In genomic region chr2:145794318-145794954, GRCm38 (mm10) we compare ENCODE assay signal across 9 mouse cellular contexts.
A peak's percentile ranks its signal among the peaks of the same experiment; 100 is the strongest.
DNase-seq lines count a peak whose midpoint lies in the region; ATAC-seq and TF ChIP-seq lines count a peak whose summit lies in the region.
"Had no signal": no experiment of that assay in that cellular context is flagged by ENCODE, and none has a peak within 500 bp of the region (broad histone marks: within the 10 kb centered on the region; RNA-seq: fewer than 3 reads in every experiment).

No protein-coding gene starts in this region.

- no peaks in the 10 kb centered on the region for H3K4me1 ChIP-seq in kidney, embryonic 14.5 days (ENCODE audit: control insufficient read depth, insufficient read depth, low read length)
- peaks cover 10% of the 10 kb centered on the region for H3K4me1 ChIP-seq in liver, adult 2 months (ENCODE audit: control insufficient read depth, insufficient read depth, low read length)
- H3K4me1 ChIP-seq in neural tube, embryonic 14.5 days (ENCODE audit: control insufficient read depth, insufficient read depth, low read length) = no peaks in the 10 kb centered on the region

- peak; percentile 90 for TF ChIP-seq CTCF in liver, adult 2 months (IDR thresholded peaks at IDR 0.05; ENCODE audit: low read depth, low read length)

- DNase-seq in urinary bladder, postnatal 14 days (ENCODE audit: low spot score) = peak; percentile 69
- no peak for DNase-seq in urinary bladder, postnatal 10 days (ENCODE audit: low spot score)
- peak; percentile 47 for DNase-seq in cerebellum, adult 9-10 months
- DNase-seq in frontal cortex, postnatal 36 days (ENCODE audit: low spot score in 2 of 2) = peak; percentile 53 to 76
- peak; percentile 74 for DNase-seq in liver, adult 2 months (ENCODE audit: extremely low read depth, low read depth, low spot score)
- no peak for DNase-seq in spleen, adult 12 weeks (ENCODE audit: low spot score)

- no peaks in the 10 kb centered on the region for H3K27me3 ChIP-seq in kidney, embryonic 14.5 days (ENCODE audit: control insufficient read depth, insufficient read depth, low read length)
- H3K27me3 ChIP-seq in liver, adult 2 months (ENCODE audit: control insufficient read depth, insufficient read depth, low read length) = no peaks in the 10 kb centered on the region
- H3K27me3 ChIP-seq in neural tube, embryonic 14.5 days (ENCODE audit: control insufficient read depth, insufficient read depth, low read length) = no peaks in the 10 kb centered on the region

- WGBS in kidney, embryonic 14.5 days = 39% methylated on average over 5 of the region's 5 CpGs
- WGBS in liver, adult 2 months = 33% methylated on average over 5 of the region's 5 CpGs
- 29% methylated on average over 5 of the region's 5 CpGs for WGBS in neural tube, embryonic 14.5 days

- H3K9me3 ChIP-seq in kidney, embryonic 14.5 days (ENCODE audit: control insufficient read depth, low read length) = no peaks in the 10 kb centered on the region
- H3K9me3 ChIP-seq in neural tube, embryonic 14.5 days (ENCODE audit: control insufficient read depth, low read length) = no peaks in the 10 kb centered on the region

- no peak overlapping the region for H3K4me2 ChIP-seq in kidney, embryonic 14.5 days (replicated peaks; ENCODE audit: low read depth, low read length)
- no peak overlapping the region for H3K4me2 ChIP-seq in neural tube, embryonic 14.5 days (ENCODE audit: low read depth, low read length)

- TF ChIP-seq POLR2A in liver, adult 2 months (IDR thresholded peaks at IDR 0.05; ENCODE audit: extremely low read depth, insufficient read depth, low read length) = no peak

- H3K36me3 ChIP-seq in kidney, embryonic 14.5 days (ENCODE audit: control insufficient read depth, insufficient read depth, low read length) = peaks cover 6% of the 10 kb centered on the region; the same call in 1 of the 2 replicates
- H3K36me3 ChIP-seq in liver, adult 2 months (ENCODE audit: control insufficient read depth, insufficient read depth, low read length) = peaks cover 3% of the 10 kb centered on the region; the same call in 1 of the 2 replicates
- no peaks in the 10 kb centered on the region for H3K36me3 ChIP-seq in neural tube, embryonic 14.5 days (ENCODE audit: control insufficient read depth, insufficient read depth, low read length)

- 0 out of 2 replicates have a peak, but pooled peaks cover 4% of the 10 kb centered on the region for H3K79me2 ChIP-seq in liver, adult 2 months (ENCODE audit: control insufficient read depth, insufficient read depth, low read length)

- H3K9ac ChIP-seq in kidney, embryonic 14.5 days (ENCODE audit: low read depth, low read length) = no peak overlapping the region
- H3K9ac ChIP-seq in liver, adult 2 months (ENCODE audit: low read depth, low read length) = no peak overlapping the region
- no peak overlapping the region for H3K9ac ChIP-seq in neural tube, embryonic 14.5 days (replicated peaks; ENCODE audit: low read depth, low read length)

- H3K4me3 ChIP-seq in kidney, embryonic 14.5 days (ENCODE audit: low read length) = no peak overlapping the region
- no peak overlapping the region for H3K4me3 ChIP-seq in liver, adult 2 months (ENCODE audit: insufficient read depth, low read depth, low read length)
- H3K4me3 ChIP-seq in neural tube, embryonic 14.5 days (ENCODE audit: low read depth, low read length) = no peak overlapping the region
- H3K4me3 ChIP-seq: erythroblast, embryonic 14.5 days had no signal

- no peak overlapping the region for H3K27ac ChIP-seq in kidney, embryonic 14.5 days (ENCODE audit: low read depth, low read length)
- H3K27ac ChIP-seq in liver, adult 2 months (replicated peaks; ENCODE audit: insufficient read depth, low read depth, low read length) = no peak overlapping the region
- no peak overlapping the region for H3K27ac ChIP-seq in neural tube, embryonic 14.5 days (ENCODE audit: low read depth, low read length)

- peak; percentile 34; the same call in 1 of the 2 replicates for ATAC-seq in kidney, embryonic 14.5 days (ENCODE audit: low FRiP score, low TSS enrichment)
- peak; percentile 69; the same call in 1 of the 2 replicates for ATAC-seq in neural tube, embryonic 14.5 days (ENCODE audit: low read depth)

Comparison
In these comparisons a context has a peak if more than half of its experiments do, and no peak if none do; other contexts are left out.
1. DNase-seq: peak in urinary bladder, postnatal 14 days (single experiment), cerebellum, adult 9-10 months (single experiment), frontal cortex, postnatal 36 days (2 of 2) and liver, adult 2 months (single experiment); none in urinary bladder, postnatal 10 days (single experiment) and spleen, adult 12 weeks (single experiment).